Mouse (Mus musculus) T-helper 2 cell (primary cell): ENCODE data around the gene 1700030K09Rik.

Source experiments
- in situ Hi-C: fragments of 300-600 bp; cut with MboI, MseI; formaldehyde crosslinking; loops from one replicate; pipeline ENCODE4 v1.15.1; 2025; ENCODE audit warnings: high pct_unique_total_duplicates

The 1700030K09Rik gene

DNA sequence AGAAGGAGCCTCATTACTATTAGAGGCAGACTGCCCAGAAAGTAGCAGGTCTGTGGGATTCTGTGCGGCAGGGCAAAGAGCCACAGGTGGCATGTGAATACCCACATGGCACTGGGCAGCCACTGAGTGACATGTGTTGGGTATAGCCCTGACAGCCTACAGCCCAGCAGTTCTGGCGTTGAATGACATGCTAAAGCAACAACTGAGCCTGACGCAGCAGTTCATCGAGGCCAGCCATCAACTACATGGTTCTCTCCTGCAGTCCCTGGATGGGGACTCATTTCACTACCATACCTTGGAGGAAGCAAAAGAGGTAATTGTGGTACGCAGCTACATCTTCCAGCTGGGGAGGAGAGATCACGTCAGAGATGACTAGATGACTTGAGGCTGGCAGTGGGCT, 14.8 kb downstream of the 1700030K09Rik start:
- in situ Hi-C loops: no loop called here

DNA sequence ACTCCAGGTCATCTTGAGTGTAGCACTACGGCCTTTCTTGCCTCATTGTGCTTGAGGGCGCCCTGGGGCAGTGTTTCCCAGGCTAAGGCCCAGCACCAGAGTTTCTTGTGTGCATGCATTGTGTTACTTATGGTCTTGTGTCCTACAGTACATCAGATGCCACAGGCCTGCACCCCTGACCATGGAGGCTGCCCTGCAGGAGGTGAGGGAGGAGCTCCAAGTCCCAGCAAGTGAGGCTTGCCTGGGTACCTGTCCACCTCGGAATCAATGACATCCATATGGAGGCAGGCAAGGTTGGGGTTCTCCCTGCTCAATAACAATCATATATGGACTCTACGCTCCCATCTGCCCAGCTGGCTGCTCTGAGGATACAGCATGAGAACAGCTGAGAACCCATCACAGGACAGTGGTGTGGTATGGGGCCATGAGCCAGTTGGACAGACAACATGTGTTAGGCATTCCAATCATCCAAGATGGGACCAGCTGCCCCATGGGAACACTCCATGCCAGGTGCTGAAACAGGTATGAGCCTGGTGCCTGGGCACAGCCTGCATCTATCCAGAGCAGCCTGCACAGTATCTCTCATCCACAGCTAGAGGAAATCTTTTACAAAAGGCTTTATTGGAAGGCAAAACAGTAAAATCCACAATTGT, 16.3 kb downstream of the 1700030K09Rik start:
- in situ Hi-C loops: no loop called here

DNA sequence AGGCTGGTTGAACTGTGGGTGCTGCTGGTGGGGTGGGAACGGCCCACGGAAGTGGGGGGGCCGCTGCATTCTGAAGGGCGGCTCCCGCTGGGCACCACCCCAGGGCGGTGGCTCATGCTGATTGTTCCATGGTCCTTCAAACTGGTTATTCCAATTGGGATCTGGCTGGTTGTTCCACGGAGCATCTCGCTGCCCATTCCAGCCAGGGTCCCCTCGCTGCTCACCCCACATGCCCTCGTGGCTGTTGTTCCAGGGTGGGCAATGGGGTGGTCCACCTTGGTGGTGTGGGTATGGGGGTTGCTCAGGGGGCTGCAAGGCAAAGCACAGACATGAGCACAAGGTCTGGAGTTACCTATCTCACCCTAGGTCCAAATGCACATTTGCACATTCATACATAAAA, 20.5 kb downstream of the 1700030K09Rik start:
- in situ Hi-C loops: no loop called here

DNA sequence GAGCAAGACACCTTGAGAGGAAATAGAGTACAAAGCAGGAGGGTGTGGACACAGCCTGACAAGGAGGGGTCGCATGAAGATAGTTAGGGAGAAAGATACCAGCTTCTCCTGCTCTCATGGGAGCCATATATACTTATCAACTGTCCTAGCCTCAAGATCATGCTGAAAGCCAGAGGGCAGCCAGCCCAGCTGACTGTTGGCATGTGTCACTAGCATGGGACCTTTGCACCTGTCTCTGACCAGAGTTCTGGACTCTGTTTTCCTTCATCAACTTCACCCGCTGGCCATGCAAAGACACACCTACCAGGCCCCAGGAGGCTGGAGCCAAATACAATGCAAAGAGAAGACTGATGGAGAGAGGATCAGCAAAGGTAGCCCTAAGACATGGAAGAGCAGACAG, 25.6 kb downstream of the 1700030K09Rik start:
- in situ Hi-C loops: no loop called here

DNA sequence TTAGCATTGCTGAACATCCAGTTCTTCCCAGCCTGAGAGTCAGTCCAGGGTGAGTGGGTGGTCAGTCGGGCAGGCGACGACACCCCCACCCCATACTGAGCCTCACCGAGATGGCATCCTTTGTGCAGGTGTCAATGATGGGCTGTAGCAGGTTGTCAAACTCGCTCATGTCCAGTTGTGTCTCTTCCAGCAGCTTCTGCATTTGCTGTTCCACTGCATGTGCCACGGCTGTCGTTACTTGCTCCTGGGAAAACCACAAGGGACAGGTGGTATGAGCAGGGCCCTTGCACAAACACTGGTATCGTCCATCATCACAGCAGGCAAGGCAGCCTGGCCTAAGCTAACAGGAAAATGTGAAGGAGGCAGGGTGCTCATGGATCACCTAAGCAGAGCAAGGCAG, 26.3 kb downstream of the 1700030K09Rik start:
- in situ Hi-C loops: loop anchor here (5.0 to 10.0 kb wide), 2 partner anchors 172 to 305 kb away; partner anchors contain the start of gene Rab8a

DNA sequence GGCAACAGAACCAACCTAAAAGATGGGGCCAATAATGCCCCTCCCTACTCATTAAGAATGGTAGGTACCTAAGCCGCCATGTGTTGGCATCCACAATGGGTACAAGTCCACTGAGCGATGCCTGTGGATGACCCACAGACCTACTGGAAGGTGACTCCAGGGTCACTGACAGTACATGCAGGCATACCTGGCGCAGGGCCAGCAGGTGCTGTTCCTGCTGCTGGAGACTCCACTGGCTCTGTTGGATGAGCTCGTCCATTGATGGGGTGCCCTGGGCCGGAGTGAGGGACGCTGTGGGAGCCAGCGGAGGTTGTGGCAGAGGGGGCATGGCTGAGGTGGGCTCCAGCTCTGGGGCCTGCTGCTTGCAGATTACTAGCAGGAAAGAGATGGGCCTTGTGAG, 27.0 kb downstream of the 1700030K09Rik start:
- in situ Hi-C loops: loop anchor here (5.0 to 10.0 kb wide), 2 partner anchors 172 to 306 kb away; partner anchors contain the start of gene Rab8a

DNA sequence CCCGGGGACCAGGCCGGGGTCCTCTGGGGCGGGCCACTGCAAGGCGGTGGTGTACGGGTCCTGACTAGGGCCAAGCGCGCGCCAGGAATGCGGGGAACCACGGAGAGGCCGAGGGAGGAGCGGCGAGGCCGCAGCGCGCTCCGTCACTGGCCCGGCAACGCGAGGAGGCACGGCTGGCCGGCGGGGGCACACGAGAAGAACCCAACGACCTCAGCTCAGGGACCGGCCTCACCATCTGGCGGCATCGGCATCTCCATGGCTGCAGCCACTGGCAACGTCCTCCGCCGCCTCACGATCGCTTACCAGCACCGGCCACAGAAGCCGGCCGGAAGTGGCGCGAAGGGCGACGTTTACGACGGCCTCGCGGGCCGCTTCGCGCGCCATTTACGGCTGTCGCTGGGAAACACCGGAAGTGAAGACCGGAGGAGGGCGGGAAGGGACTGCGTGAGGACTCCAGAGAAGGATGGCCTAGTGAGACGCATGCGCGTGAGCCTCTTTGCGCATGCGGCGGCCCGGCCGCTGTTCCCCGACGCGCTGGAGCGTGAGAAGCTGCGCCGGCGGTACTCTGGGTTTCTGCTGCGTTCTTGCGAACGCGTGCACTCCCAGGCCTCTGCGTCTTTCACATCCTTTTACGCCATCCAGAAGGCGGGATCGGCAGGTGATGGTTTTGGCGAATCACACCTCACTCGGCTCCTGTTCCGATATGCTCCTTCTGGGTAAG, 31.3 kb downstream of the 1700030K09Rik start, which contains the start of gene Cherp:
Cherp (minus strand) TSS at position 401 of the 721 bp plus-strand sequence.
- in situ Hi-C loops: loop anchor here (5.0 to 10.0 kb wide), 2 partner anchors 167 to 310 kb away; partner anchors contain the start of gene Rab8a

DNA sequence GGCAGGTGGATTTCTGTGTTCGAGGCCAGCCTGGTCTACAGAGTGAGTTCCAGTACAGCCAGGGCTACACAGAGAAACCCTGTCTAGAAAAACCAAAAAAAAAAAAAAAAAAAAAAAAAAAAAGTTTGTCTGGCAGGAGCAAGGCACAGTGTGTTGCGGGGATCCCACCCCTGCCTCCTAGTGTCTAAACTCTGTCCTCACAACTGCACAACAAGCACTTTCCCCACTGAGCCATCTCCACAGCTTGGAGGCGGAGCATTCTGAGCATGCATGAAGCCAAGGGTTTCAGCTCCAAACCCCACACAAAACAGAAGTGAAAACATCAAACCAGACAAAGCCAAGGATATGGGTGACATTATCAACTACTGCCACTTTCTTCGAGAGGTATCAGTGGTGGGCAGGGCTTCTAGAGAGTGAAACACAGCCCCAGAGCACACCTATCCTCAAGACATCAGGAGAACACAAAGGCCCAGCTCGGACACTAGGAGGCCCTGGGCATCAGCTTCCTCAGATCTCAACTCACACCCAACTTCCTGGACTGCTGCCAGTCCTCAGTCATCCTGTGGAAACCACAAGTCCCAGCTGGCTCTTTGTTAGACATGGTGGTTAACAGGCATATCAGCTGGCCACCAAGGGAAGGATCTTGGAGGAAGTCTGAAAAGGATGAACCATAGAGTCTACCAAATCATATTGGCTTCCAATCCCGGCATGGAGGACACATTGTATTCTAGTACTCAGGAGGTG, 41.9 kb downstream of the 1700030K09Rik start:
- in situ Hi-C loops: no loop called here

DNA sequence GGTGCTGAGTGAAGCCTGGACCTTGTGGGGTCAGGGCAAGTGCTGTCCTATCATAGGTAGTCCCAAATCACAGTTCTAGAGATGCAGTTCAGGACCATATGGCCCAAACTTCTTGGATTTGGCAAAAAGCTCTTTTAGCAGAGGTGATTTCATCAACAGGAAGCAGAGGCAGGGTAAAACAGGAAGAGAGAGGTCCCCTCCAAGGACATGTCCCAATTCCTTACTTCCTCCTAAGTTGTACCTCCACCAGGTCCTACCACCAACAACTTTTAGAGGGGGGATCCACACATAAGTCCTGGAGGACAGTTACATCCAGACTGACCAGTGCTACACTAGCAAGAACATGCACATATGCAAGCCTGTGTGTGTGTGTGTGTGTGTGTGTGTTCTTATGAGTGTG, 43.3 kb downstream of the 1700030K09Rik start:
- in situ Hi-C loops: no loop called here

DNA sequence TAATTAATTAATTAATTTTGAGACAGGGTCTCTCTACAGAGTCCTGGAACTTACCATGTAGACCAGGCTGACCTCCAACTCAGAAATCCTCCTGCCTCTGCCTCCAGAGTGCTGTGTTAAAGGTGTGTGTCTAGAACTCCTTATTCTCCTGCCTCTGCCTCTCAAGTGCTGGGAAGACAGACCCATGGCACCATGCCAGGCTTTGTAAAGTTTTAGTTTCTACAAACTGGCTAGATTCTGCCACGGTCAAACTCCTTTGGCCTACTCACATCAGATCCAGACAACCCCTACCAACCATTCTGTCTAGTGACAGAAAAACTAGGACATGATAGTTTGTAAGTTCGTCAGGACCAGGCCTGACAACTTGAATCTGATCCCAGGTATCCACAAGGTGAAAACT, 47.3 kb downstream of the 1700030K09Rik start:
- in situ Hi-C loops: no loop called here

DNA sequence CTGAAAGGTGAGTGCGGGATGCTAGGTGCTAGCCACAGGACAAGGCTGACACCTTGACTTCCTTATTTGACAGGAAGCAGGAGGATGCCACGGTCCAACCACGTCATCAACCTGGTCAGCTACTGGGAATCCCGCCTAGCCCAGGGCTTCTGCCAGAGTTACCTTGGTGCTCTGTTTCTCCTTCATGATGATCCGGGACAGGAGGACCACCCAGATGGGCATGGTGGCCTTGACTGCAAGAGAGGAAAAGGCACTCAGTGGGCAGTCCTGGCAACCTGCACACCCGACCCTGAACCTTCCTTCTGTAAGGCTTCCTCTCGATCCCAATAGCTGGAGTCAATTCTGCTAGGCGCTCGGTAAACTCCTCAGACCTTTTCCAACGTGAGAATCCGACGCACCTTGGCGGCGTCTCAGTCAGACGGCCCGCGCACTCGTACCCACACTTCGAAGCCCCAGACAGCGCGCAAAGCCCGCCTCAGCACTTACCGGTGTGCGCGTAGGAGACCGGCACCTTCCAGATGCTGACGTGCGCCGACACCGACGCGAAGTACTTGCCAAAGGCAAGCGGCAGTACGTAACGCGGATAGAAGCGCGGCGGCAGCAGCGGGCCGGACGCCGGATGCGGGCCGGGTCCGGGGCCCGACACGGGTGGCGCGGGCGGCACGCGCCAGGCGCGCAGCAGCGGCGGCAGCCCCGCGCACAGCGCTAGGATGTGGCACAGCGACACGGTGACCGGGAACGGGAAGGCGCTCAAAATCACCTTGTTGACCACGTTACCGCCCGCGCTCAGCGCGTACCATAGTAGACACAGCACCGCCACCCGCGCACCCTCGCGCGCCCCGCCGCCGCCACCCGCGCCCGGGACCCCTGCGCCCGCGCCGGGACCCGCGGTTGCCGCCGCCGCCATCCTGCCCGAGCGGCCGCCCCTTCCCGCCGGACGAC, 48.3 kb downstream of the 1700030K09Rik start, which contains the start of gene Slc35e1:
Slc35e1 (minus strand) TSS at position 935 of the 942 bp plus-strand sequence.
- in situ Hi-C loops: no loop called here

DNA sequence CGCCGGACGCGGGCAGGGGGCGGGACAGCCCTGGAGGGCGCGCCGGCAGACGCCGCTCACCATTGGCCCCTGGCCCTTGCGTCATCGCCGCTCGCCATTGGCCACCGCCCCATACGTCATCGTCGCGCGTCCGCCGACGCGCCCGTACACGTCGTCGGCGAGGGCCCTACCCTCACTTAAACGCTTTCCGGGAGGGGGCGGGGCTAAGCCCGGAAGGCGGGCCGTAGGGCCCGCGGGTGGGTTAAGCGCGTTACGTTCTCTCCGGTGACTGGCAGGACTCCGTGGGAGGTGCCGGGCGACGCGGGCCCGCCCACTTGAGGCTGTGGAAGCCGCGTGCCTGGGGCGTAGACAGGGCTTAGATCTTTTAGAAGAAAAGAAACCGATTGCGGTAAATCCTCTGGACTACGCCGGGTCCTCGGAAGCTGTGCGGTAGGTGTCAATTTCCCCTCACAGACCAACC, 49.0 kb downstream of the 1700030K09Rik start:
- in situ Hi-C loops: no loop called here

DNA sequence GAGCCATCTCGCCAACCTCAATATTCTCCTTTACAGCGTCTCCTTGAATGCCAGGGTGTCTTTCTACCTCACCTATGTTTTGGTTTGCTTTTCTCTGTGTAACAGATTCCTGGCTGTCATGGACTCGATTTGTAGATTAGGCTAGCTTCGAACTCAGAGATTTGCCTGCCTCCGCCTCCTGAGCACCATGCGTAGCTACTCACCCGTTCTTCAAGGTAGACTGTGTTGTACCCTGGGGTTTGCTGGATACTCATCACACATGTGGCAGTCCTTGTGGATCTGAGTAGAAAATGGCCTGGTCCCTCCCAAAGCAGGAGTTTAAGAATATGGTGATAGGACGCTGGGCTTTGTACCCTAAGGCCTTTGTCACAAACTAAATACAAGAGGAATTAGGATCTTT, 49.7 kb downstream of the 1700030K09Rik start:
- in situ Hi-C loops: no loop called here

DNA sequence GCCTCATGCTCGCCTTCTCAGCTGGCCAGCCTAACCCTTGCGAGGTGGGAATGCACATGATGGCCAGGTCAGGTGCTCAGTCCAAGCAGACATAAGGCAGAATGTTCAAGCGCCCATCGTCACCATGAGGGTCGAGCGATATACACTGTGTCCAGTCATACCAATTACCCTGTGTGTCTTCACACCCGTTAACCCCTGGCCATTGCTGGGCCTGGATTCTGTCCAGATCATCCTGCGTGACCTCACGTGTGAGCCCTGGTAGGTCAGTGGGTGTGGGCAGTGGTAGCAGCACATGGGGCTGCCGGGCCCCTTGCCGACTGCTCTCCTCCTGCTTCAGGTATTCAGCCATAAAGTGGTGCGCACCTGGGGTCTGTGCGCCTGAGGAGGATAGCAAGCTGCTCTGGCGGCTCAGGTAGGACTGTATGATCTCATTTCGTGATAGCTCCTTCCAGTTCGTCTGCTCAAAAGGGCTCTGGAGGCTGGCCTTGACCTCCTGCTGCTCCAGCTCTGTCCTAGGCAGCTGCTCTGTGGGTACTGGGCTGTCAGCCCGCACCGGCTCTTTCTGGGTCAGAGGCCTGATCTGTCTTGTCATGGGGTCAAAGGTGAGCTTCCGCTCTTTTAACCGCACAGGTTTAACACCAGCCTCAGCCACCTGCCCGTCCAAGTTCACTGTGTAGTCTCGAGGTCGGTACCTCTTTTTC, 51.9 kb downstream of the 1700030K09Rik start:
- in situ Hi-C loops: loop anchor here (5.0 kb wide), 2 partner anchors 92 to 147 kb away; no protein-coding TSS in a partner anchor

DNA sequence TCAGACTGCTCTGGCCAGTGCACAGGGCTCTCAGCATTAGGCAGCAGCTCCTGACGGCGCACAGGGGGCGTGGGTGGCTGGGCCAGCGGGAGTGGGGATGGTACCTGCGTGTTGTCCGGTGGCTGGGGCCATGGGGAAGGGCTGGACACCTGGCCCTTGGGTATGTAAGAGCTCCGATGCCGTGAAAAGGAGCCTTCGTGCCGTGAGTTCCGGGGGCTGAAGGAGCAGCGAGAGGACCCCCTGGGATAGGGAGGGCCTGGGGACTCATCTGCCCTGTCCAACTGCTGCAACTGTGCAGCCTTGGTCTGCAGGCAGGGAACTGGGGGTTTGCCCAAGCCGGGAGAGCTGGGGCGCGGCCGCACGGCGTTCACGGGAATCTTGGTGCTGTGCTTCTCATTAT, 52.5 kb downstream of the 1700030K09Rik start:
- in situ Hi-C loops: loop anchor here (5.0 kb wide), 2 partner anchors 91 to 146 kb away; no protein-coding TSS in a partner anchor

DNA sequence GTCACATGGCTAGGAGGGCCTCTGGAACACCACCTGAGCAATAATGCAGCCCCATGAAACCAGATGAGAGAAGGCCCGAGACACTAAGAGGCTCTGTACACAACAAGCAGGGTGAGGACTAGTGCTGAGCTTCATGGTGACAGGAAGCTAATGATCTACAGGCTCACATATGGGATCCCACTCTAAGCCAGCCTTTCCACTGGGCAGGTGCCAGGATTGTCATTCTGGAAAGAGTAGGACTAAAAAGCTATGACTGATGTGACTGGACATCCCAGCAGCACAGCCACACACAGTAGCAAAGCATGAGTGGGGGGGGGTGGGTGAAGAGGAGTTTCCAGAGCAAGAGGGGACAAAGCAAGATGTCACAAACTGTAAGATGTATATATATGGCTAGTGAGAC, 54.2 kb downstream of the 1700030K09Rik start:
- in situ Hi-C loops: loop anchor here (5.0 kb wide), 2 partner anchors 89 to 144 kb away; no protein-coding TSS in a partner anchor

DNA sequence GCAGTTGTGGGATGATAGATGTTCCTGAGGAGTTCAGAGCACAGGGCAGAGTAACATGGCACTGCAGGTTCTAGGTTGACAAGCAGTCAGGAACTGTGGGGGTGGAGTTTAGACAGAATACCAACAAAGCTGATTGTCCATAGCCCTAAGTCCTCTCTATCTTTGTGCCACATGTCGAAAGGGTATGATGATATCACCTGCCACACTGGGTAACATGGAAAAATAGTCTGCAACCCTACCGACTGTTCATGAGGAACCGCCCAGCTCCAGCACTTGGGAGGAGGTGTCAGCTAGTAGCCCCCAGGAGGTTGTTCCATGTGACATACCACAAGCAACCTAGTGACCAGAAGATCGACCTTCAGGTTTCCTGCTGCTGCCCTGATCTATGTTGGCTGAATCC, 54.8 kb downstream of the 1700030K09Rik start:
- in situ Hi-C loops: loop anchor here (5.0 kb wide), 2 partner anchors 89 to 144 kb away; no protein-coding TSS in a partner anchor

DNA sequence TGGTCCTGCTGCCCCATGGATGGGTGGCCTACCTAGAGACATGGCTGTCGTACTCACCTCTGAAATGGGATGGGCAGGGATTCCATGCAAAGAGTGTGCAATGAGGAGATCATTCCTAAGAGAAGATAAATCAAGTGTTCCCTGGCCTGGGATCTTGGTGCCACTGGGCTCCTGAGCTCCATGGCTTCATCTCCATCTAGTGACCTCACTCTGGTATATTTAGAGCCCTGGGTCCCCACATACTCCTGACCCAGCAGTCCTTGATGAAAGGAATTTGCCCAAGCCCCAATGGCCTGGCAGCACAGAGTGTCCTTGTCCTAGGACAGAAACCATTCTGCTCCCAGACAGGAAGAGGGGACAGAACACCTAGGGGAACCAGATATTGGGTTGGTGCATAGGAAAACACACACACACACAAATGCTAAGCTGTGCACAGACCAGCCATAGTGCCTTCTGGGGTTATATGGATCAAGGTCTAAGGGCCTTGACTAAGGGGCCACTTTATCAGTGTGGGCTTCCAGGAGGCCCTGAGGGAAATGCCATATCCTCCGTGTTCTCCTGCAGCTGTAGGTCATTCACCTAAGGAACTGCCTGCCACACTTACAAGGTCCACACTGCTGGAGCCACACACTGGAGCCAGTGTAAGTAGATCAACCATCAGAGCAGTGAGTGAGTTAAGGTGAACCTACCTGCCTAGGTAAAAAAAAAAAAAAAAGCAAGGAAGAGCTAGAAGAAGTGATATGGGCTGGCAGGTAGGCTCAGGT, 56.0 kb downstream of the 1700030K09Rik start:
- in situ Hi-C loops: loop anchor here (5.0 kb wide), 2 partner anchors 88 to 143 kb away; no protein-coding TSS in a partner anchor

DNA sequence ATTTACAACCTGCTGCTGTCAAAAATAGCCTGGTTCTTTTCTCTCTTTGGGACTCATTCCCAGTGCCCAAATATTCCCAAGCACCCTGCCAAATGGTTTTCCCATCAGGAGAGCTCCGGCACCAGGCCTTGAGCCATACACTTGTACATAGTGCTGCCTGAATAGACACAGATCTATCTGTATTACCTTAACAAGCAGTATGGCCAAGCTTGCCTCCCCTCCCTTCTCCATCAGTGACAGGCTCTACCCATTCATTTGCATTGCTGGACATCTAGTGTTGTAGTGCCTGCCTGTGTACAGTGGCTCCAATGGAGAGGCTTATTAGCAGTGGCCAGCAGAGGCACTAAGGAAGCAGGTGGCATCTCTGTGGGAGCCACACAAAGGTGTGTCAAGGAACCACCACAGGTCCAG, 56.8 kb downstream of the 1700030K09Rik start:
- in situ Hi-C loops: no loop called here
